Mouse (Mus musculus): ENCODE measurements around the gene N4bp1. TPM values are rescaled to one million over a fixed set of nuclear protein-coding genes. Genes with fewer than 3 reads are reported as not detected.

Gene N4bp1
- polyA plus RNA-seq, 1 experiment, result 23.5 TPM

- TF ChIP-seq POLR2A (IDR thresholded peaks at IDR 0.05; ENCODE audit: borderline replicate concordance, extremely low read depth, insufficient read depth, insufficient read length, poor library complexity, severe bottlenecking), result no peak
- DNase-seq (ENCODE audit: low read depth), result no peak
These were observed 10.3 kb upstream of the N4bp1 start for GRCm38 (mm10) chr8:86895390-86895789.

DNA sequence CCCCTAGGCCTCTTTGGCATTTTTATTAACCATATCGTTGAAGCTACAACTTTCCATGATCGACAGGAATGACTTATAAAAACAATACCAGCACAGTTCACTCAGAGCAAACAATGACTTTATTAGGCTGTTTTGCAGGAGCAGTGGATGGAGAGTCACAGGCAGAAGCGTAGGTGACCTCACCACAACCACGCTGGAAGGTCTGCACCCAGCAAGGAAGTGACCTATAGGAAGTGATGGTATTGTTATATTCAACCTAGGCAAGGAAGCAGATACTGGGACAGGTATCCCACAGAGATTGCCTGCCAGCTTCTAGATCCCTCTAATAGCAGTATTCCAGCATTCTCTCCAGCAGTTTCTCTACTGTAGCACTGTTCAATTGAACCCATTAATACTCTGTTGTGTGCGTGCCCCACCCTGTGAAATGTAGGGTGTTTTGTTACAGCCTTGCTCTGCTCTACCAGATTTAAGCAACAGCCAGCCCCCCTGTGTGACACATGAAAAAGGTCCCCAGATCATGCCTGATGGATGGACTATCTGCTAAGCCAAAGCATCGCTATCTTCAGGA lies 9.2 kb upstream of the N4bp1 start:
- TF ChIP-seq CTCF (IDR thresholded peaks at IDR 0.05; ENCODE audit: borderline replicate concordance, extremely low read depth, insufficient read depth, insufficient read length) (no peak), POLR2A (IDR thresholded peaks at IDR 0.05; ENCODE audit: borderline replicate concordance, extremely low read depth, insufficient read depth, insufficient read length, poor library complexity, severe bottlenecking) (no peak)

GRCm38 (mm10) chr8:86893554-86893953 lies 8.5 kb upstream of the N4bp1 start:
- DNase-seq (ENCODE audit: low read depth), result no peak
- TF ChIP-seq CTCF (IDR thresholded peaks at IDR 0.05; ENCODE audit: borderline replicate concordance, extremely low read depth, insufficient read depth, insufficient read length), result no peak
- no peak for TF ChIP-seq POLR2A (IDR thresholded peaks at IDR 0.05; ENCODE audit: borderline replicate concordance, extremely low read depth, insufficient read depth, insufficient read length, poor library complexity, severe bottlenecking)

More for the DNA sequence above, 9.2 kb upstream of the N4bp1 start:
- no peak for DNase-seq (ENCODE audit: low read depth)

DNA sequence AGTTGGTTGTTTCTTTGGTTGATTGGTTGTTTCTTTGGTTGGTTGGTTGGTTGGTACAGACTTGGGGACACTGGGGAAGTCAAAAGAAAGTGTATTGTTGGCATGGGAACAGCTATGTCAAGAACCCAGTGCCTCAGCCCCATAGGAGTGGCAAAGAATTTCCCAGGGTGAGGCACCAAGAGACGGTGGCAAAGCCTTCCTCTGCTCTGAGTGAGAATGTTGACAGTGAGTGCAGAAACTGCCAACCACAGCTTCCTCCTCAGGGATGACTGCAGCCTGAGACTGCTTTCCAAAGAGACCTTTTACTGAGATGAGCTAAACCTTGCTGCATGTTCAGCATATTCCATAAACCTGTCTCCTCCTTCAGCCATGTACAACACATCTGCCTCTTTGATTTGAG lies 6.5 kb upstream of the N4bp1 start:
- no peak for TF ChIP-seq CTCF (IDR thresholded peaks at IDR 0.05; ENCODE audit: borderline replicate concordance, extremely low read depth, insufficient read depth, insufficient read length)
- no peak for TF ChIP-seq POLR2A (IDR thresholded peaks at IDR 0.05; ENCODE audit: borderline replicate concordance, extremely low read depth, insufficient read depth, insufficient read length, poor library complexity, severe bottlenecking)
- DNase-seq (ENCODE audit: low read depth), result no peak

DNA sequence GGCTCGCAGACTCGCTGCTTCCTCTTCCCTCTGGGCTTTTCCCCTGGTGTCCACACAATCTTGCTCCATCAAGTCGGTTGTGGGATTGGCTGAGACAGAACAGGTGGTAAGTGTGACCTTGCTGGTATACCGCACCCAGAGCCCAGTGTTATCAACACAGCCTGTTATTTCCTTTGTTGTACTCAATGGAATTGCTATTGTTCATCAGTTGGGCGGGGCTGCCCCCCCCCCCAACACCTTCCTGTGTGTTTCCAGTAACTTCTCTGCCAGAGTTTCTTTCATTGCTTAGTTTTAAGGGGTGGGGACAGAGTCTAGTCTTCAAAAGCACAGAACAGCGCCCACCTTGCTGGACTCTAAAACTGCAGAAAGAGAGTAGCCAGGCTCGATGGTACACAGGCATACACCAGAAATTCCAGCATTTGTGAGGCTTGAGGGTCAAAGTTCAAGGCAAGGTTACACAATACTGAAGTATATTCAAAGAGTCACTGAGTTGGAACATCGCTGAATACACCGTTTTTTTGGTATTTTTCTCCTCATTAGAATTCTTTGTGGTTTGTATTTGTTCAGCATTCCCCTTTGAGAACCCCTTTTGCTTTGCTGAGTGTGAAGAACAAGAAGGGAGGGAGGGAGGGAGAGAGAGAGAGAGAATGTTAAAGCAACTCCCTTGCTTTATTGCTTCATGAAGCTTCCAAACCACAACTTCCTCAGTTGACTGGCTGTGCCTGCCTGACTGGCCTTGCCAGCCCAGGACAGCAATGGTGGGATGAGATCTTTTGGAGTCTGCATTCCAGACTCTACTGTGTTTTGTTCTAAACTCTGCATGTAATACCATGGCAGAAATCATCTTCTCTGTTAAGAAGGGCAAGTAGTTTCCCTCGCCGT lies 3.2 kb upstream of the N4bp1 start:
- TF ChIP-seq CTCF (IDR thresholded peaks at IDR 0.05; ENCODE audit: borderline replicate concordance, extremely low read depth, insufficient read depth, insufficient read length) (no peak), POLR2A (IDR thresholded peaks at IDR 0.05; ENCODE audit: borderline replicate concordance, extremely low read depth, insufficient read depth, insufficient read length, poor library complexity, severe bottlenecking) (no peak)
- DNase-seq (ENCODE audit: low read depth), result no peak

- peak; percentile 33 for DNase-seq (ENCODE audit: low read depth)
These were observed 991 bp downstream of the N4bp1 start for GRCm38 (mm10) chr8:86884067-86884466.

GRCm38 (mm10) chr8:86882568-86883478 lies 2.2 kb downstream of the N4bp1 start:
- TF ChIP-seq POLR2A (IDR thresholded peaks at IDR 0.05; ENCODE audit: borderline replicate concordance, extremely low read depth, insufficient read depth, insufficient read length, poor library complexity, severe bottlenecking) (no peak), CTCF (IDR thresholded peaks at IDR 0.05; ENCODE audit: borderline replicate concordance, extremely low read depth, insufficient read depth, insufficient read length) (no peak)
- no peak for DNase-seq (ENCODE audit: low read depth)

More at GRCm38 (mm10) chr8:86884067-86884466, 991 bp downstream of the N4bp1 start:
- TF ChIP-seq CTCF (IDR thresholded peaks at IDR 0.05; ENCODE audit: borderline replicate concordance, extremely low read depth, insufficient read depth, insufficient read length), result no peak
- no peak for TF ChIP-seq POLR2A (IDR thresholded peaks at IDR 0.05; ENCODE audit: borderline replicate concordance, extremely low read depth, insufficient read depth, insufficient read length, poor library complexity, severe bottlenecking)

GRCm38 (mm10) chr8:86881951-86882350 lies 3.1 kb downstream of the N4bp1 start:
- TF ChIP-seq CTCF (IDR thresholded peaks at IDR 0.05; ENCODE audit: borderline replicate concordance, extremely low read depth, insufficient read depth, insufficient read length), result no peak
- no peak for TF ChIP-seq POLR2A (IDR thresholded peaks at IDR 0.05; ENCODE audit: borderline replicate concordance, extremely low read depth, insufficient read depth, insufficient read length, poor library complexity, severe bottlenecking)
- DNase-seq (ENCODE audit: low read depth), result no peak

GRCm38 (mm10) chr8:86881068-86881609 lies 3.9 kb downstream of the N4bp1 start:
- DNase-seq (ENCODE audit: low read depth), result no peak
- TF ChIP-seq CTCF (IDR thresholded peaks at IDR 0.05; ENCODE audit: borderline replicate concordance, extremely low read depth, insufficient read depth, insufficient read length), result no peak
- TF ChIP-seq POLR2A (IDR thresholded peaks at IDR 0.05; ENCODE audit: borderline replicate concordance, extremely low read depth, insufficient read depth, insufficient read length, poor library complexity, severe bottlenecking), result no peak

DNA sequence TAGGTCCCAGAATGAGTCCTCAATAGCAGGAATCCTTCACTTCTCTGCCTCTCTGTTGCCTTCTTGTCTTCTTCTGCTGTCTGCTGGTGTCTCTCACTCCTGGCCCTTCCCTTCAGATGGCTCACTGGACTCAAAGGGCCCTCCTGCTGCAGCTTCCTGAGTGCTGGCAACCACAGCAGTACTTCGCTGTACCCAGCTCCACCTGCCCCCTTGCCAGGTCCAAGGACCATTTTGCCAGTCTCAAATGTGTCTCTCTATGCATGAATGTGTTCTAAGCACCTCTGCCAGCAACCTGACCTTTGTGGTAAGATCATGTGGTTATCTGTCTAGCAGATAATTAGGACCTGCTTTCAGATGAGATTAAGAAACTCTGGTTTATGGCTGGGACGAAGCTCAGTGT lies 8.2 kb downstream of the N4bp1 start:
- TF ChIP-seq CTCF (IDR thresholded peaks at IDR 0.05; ENCODE audit: borderline replicate concordance, extremely low read depth, insufficient read depth, insufficient read length), result no peak
- TF ChIP-seq POLR2A (IDR thresholded peaks at IDR 0.05; ENCODE audit: borderline replicate concordance, extremely low read depth, insufficient read depth, insufficient read length, poor library complexity, severe bottlenecking), result no peak

GRCm38 (mm10) chr8:86874055-86874454 lies 11.0 kb downstream of the N4bp1 start:
- DNase-seq (ENCODE audit: low read depth), result no peak
- TF ChIP-seq CTCF (IDR thresholded peaks at IDR 0.05; ENCODE audit: borderline replicate concordance, extremely low read depth, insufficient read depth, insufficient read length), result no peak
- TF ChIP-seq POLR2A (IDR thresholded peaks at IDR 0.05; ENCODE audit: borderline replicate concordance, extremely low read depth, insufficient read depth, insufficient read length, poor library complexity, severe bottlenecking), result no peak

More for the DNA sequence above, 8.2 kb downstream of the N4bp1 start:
- no peak for DNase-seq (ENCODE audit: low read depth)

Measured in brain, embryonic 14.5 days (tissue).